Mouse (Mus musculus) frontal cortex, adult 2 months (tissue): ENCODE data around the gene Frrs1l. TPM values are rescaled to one million over a fixed set of nuclear protein-coding genes. Genes with fewer than 3 reads are reported as not detected.

Experiments used
- DNase-seq, 2 experiments: peaks; one replicate each; pipeline ENCODE4 v3.0.0; 2022; ENCODE audit warnings: low spot score in 1 of 2; ENCODE audit errors: extremely low spot score in 1 of 2
- polyA plus RNA-seq: library from polyadenylated mRNA; depleted of rRNA; stranded (reverse); fragments of >200 nt; gene quantifications from 2 replicates; pipeline ENCODE4 v1.2.3, GENCODE M21; 2012

The Frrs1l gene
- polyA plus RNA-seq, 1 experiment, result 79.7 TPM

DNA sequence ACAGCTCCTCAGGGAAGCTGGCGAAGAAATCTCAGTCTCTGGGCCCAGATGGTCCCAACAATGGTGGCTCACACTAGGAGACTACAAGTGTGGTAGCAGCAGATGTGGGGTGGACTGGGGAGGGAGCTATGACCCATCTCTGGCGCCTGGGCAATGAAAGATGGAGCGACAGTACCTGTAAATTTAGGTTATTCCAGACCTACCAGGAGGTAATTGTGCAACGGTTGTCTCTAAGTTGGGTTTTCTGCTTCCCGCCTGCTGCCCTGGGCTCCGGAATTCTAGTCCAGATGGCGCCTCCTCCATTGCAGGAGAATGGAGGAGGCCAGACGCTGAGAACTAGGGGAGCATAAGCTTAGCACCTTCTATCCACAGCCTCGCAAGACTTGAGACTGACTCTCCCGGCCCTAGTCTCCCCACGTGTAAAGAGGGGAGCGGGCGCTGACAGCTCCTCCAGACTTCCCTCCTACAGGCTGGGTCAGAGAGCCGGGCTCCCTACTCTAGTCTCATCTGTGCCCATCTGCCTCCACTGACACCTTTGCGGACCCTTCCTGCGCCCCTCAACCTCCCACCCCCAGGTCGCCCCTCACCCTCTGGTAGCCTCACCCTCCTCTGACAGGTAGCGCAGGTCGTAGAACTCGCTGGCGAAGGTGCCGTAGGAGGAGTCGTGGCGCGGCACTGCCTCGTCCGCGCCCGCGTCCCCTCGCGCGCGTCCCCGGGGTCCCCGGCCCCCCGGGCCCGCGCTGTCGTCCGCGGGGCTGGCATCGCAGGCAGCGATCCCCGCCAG lies 568 bp downstream of the Frrs1l start:
- DNase-seq, result peak; percentile 37 to 68

GRCm38 (mm10) chr4:56965586-56966179 lies 24.5 kb downstream of the Frrs1l start:
- DNase-seq, result peak; percentile 67 to 72

DNA sequence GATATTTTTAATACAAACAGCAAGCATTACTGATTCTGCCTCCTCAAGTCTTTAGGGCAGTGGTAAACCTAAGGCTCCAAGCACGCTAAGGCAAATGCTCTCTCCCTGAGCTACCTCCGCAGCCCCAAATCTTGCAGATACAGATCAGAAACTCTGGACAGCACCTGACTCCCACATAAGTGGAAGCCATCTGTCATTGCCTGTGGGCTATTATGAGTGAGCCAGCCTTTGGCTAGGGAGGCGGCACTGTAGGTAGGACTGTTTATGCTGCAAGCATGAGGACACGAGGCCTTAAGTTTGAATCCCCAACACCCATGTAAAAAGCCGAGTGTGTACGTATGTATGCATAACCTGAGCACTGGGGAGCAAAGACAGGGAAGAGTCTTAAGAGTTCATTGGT lies 26.5 kb downstream of the Frrs1l start:
- peak; percentile 53 to 71 for DNase-seq

GRCm38 (mm10) chr4:56961320-56961925 lies 28.8 kb downstream of the Frrs1l start:
- DNase-seq, result no peak

GRCm38 (mm10) chr4:56957518-56957917 lies 32.7 kb downstream of the Frrs1l start:
- DNase-seq, result no peak

GRCm38 (mm10) chr4:56953235-56953634 lies 37.0 kb downstream of the Frrs1l start:
- no peak for DNase-seq

DNA sequence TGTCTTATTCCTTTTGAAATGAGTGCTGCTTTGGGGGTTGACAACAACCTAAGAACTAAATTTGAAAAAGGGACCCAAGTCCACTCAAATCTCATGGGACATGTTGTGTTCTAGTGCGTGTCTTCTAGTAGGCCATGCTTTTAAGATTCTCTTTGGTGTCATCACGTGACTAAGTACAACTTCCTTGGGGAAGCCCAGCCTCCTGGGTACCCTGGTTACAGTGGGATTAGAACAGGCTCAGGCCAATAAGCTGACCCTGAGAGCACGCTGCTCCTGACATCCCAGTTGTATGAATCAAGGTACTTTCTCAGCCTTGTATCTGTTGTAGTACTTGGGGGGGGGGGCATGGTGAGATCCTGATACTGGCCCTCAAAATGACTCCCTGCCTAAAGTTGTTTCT lies 38.5 kb downstream of the Frrs1l start:
- no peak for DNase-seq

GRCm38 (mm10) chr4:56949494-56949893 lies 40.7 kb downstream of the Frrs1l start:
- no peak for DNase-seq

DNA sequence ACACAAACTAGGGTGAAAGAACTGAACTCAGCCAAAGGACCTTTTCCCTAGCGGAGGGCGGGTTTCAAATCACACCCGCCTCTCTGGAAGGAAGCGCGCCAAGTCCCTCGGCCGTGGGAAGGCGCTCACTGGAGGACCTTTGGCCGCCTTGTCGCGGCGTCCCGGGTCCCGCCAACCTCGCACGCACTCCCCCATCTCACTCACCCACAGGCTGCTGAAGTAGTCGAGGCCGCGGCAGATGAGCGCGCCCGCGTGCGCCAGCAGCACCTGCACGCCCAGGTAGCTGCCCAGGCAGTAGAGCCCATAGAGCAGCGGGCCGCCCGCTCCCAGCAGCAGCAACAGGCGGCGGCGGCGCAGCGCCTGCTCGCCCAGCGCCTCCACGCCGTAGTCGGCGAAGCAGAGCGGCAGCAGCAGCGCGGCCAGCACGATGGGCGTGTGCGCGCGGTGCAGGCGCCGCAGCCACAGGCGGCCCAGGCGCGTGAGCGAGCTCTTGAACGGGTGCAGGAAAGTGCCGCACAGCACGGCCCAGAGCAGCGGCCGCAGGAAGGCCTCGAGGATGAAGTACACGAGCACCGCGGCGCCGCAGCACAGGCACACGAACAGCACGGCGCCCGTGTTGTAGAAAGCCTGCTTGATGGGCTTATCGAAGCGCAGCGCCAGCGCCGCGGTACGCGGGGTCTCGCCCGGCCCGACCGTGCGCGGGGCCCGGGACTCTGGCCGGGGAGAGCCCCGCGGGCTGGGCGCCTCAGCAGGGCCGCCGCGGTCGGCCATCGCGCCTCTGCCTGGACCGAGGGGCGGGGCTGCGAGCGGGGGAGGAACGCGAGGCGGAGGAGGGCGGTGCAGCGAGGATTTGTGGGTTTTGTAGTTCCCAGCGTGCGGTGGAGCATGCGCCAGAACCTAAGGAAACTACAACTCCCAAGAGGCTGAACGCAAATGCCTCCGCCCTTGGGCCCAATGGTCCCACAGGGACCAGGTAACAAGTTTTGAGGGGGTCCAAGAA lies 43.2 kb downstream of the Frrs1l start, which contains the start of gene Tmem245:
Tmem245 (minus strand) TSS at position 797 of the 1,000 bp plus-strand sequence.
- peak; percentile 90 to 94 for DNase-seq

GRCm38 (mm10) chr4:56946180-56946579 lies 44.0 kb downstream of the Frrs1l start:
- DNase-seq, result no peak

DNA sequence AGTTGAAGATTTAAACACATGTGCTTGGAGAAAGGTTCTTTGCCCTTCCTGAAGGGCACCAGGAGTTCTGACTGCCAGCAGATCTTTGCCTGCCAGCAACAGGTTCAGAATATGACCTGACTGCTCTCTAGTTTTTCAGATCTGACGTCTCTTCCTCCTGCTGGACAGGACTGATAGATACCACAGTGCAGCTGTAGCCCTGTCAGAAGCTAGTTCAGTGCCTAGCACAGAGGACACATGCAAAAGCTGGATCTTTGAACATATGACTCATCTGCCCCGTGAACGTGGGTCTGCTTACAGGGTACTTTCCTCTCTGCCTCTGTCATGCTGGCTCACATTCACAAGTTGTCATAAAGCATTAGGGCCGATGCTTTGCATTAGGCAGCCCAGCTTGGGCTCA lies 45.9 kb downstream of the Frrs1l start:
- no peak for DNase-seq

DNA sequence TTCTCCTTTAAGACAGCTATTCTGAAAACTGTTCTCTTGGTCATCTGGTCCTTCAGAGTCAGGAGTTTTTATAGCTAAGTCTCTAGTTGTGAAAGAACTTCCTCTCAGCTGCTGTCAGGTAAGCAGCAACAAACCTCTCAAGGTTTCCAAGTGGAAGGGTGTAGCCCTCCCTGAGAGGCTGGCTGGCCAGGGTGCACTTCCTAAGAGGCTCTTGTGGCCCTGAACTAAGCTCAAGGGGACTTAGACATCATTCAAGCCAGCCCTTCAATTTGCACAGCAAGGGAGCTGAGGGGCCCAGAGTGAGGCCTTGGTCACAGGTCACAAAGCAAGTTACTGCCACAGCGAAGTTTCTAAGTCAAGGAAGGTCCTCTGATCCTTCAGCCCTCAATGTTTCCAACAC lies 46.9 kb downstream of the Frrs1l start:
- no peak for DNase-seq

DNA sequence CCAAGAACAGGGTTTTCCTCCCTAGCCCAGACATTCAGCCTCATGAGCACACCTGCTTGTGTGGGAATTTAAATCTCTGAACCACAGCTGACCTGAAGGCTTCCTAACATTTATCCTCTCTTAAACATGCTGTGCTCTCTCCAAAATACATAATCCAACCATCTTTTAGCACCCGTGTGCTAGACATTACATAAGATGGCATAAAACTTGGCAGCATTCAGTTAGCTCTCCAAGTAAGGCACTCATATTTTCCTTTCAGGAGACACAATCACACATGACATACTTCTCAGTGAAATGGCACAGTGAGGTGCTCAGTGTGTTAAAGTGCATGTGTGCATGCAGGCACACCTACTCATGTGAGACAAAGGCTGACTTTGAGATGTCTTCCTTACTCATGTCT lies 47.6 kb downstream of the Frrs1l start:
- peak in 1 of 2 experiments; percentile 54 for DNase-seq

DNA sequence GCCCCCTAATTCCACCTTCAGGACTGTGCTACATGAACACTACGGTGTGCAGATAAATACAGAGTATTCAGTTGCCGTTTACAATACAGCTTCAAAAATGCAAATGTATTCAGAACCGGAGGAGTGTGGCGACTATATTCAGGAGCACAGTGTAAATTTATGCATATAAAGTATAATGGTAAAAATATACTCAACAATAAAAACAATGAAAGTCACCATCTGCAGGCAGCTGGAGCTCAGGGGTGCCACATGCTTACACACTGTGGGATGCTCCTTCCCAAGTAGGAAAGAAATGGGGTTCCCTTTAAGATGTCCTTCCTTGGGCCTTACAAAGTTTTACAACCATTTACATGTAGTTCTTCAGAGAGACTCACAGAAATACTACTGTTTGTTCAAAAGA lies 48.7 kb downstream of the Frrs1l start:
- no peak for DNase-seq

DNA sequence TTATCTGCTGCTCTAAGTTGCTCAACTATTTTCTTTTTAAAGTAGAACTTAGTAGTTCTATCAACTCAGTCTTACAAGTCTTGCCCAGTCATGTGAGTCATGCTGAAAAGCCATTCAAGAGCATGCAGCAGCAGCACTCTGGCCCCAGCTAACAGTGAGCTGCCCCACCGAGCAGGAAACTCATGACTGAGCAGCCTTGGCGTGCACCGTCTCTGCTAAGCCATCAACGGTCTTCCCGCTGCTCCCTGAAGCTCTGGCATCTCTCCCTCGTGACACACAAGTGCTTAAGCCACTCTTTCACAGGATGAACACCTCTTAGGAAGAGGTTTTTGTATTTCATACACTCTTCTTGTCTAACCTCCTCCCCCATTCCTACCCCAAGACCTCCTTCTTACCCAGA lies 53.1 kb downstream of the Frrs1l start:
- no peak for DNase-seq

- DNase-seq, result no peak
Measured at GRCm38 (mm10) chr4:56935327-56935726, 54.9 kb downstream of the Frrs1l start.

- DNase-seq, result no peak
Measured at GRCm38 (mm10) chr4:56933154-56933553, 57.0 kb downstream of the Frrs1l start.

DNA sequence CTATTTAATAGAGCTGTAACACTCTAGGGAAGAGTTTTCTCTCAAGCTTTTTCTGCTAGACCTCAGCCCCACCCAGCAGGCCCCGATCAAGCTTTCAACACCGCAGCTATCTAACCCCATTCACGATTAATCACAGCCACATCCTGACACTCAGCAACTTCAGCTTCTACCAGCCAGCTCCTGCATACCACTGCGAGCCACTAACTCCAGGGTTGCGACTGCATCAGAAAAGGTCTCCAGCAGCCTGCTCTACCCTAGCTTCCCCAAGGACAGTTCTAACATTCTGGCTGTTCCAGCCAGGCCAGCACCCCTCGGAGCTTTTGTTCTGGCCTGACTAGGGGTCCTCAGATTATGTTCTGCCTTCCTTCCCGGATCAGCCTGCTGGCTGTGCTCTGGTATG lies 58.1 kb downstream of the Frrs1l start:
- no peak for DNase-seq

GRCm38 (mm10) chr4:56930312-56930711 lies 59.9 kb downstream of the Frrs1l start:
- no peak for DNase-seq

GRCm38 (mm10) chr4:56926971-56927370 lies 63.2 kb downstream of the Frrs1l start:
- DNase-seq, result no peak

DNA sequence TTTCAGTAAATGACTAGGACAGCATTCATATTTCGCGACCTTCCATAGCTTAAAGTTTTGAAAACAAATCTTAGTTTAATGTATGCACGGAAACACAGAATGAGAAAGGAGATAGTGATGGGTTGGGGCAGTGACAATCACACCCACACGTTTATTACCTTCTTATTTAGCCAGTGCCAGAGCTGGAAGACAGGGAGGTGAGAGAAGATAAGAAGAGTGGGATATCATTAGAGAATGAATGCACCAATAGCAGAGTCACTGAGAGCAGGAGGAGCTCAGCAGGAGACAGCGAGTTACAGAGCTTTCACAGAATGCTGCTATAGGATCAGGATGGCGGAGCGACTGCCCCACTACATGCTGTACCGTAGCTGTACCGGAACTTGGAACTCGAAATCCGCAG lies 68.0 kb downstream of the Frrs1l start:
- DNase-seq, result no peak
